Mouse (Mus musculus) C2C12 (cell line): ENCODE data around the gene Zc3hav1. TPM values are rescaled to one million over a fixed set of nuclear protein-coding genes. Genes with fewer than 3 reads are reported as not detected.
"Not testable (repeated sequence)": the region's sequence is repeated elsewhere in the genome, so short reads cannot be mapped to it uniquely, and the experiment has no call there.

Experiments used
- H3K27me3 ChIP-seq: one replicate; pipeline ENCODE4 v1.6.1; 2011; ENCODE audit not compliant: control insufficient read depth, insufficient read depth, insufficient read length
- H3K36me3 ChIP-seq: one replicate; pipeline ENCODE4 v1.6.1; 2011; ENCODE audit not compliant: control insufficient read depth, insufficient read depth
- H3K4me3 ChIP-seq: one replicate; pipeline ENCODE4 v1.5.1; 2011; ENCODE audit warnings: mild to moderate bottlenecking, control low read depth; ENCODE audit not compliant: poor library complexity, insufficient read depth, severe bottlenecking
- H3K79me2 ChIP-seq: one replicate; pipeline ENCODE4 v1.6.1; 2011; ENCODE audit not compliant: control insufficient read depth, insufficient read depth
- H3K79me3 ChIP-seq: one replicate; pipeline ENCODE4 v1.6.1; 2011; ENCODE audit warnings: low read depth, control low read depth
- H3ac ChIP-seq: one replicate; pipeline ENCODE3; 2011; ENCODE audit warnings: low read depth; ENCODE audit not compliant: control insufficient read depth, insufficient read length
- CEBPB ChIP-seq: IDR thresholded peaks from one replicate; pipeline ENCODE4 v1.6.1; 2011; ENCODE audit warnings: low read depth, mild to moderate bottlenecking, control low read depth, moderate library complexity
- CTCF ChIP-seq: IDR thresholded peaks from one replicate; pipeline ENCODE4 v1.5.1; 2011; ENCODE audit not compliant: control insufficient read depth, insufficient read depth, insufficient read length
- FOSL1 ChIP-seq: IDR thresholded peaks from one replicate; pipeline ENCODE4 v1.8.0; 2011; ENCODE audit warnings: mild to moderate bottlenecking, low read length; ENCODE audit not compliant: poor library complexity, insufficient read depth, severe bottlenecking
- MAX ChIP-seq: IDR thresholded peaks from one replicate; pipeline ENCODE4 v1.6.1; 2011; ENCODE audit warnings: mild to moderate bottlenecking, control low read depth
- MYOD1 ChIP-seq: IDR thresholded peaks from one replicate; pipeline ENCODE4 v1.6.1; 2011; ENCODE audit warnings: low read depth; ENCODE audit not compliant: control insufficient read depth, insufficient read length
- MYOG ChIP-seq: IDR thresholded peaks from one replicate; pipeline ENCODE4 v1.6.1; 2011; ENCODE audit not compliant: control insufficient read depth, insufficient read length; ENCODE audit errors: extremely low read depth
- USF1 ChIP-seq: IDR thresholded peaks from one replicate; pipeline ENCODE4 v1.6.1; 2011; ENCODE audit warnings: low read depth, mild to moderate bottlenecking, control low read depth, moderate library complexity
- polyA plus RNA-seq: library from polyadenylated mRNA; unstranded; fragments of >200 nt; fragmentation: generic; extraction: Trizol; gene quantifications from one replicate; pipeline ENCODE4 v1.2.1, GENCODE M21; 2012; ENCODE audit warnings: missing spikeins

Gene Zc3hav1
- polyA plus RNA-seq, 1 experiment: 20.3 TPM

DNA sequence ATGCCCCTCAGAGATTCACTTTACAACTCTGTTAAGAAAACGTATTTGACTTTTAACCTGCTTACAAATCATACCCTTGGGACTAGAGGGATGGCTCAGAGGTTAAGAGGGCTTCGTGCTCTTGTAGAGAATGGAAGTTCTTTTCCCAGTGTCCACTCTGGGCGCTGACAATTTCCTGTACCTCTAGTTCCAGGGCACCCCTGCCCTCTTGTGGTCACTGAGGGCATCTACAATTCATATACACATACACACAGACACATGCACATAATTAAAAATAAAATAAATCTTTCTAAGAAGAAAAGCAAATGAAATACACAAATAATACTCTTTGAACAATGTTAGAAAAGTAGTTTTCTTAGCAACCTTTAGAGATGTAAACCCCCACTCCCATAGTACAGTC, 15.5 kb upstream of the Zc3hav1 start:
- no peak for TF ChIP-seq USF1
- TF ChIP-seq MYOG: no peak
- TF ChIP-seq MAX: no peak
- TF ChIP-seq FOSL1: no peak
- no peak for TF ChIP-seq CEBPB
- TF ChIP-seq MYOD1: no peak
- TF ChIP-seq CTCF: no peak
- Histone ChIP-seq H3K4me3 (no peak overlapping the region), H3K79me2 (no peaks in the 10 kb centered on the region), H3K79me3 (no peaks in the 10 kb centered on the region), H3K27me3 (no peaks in the 10 kb centered on the region), H3ac (no peak overlapping the region), H3K36me3 (no peaks in the 10 kb centered on the region)

GRCm38 (mm10) chr6:38364121-38364520, 9.7 kb upstream of the Zc3hav1 start:
- Histone ChIP-seq H3K4me3 (no peak overlapping the region), H3ac (no peak overlapping the region), H3K79me3 (no peaks in the 10 kb centered on the region), H3K27me3 (no peaks in the 10 kb centered on the region), H3K36me3 (no peaks in the 10 kb centered on the region), H3K79me2 (no peaks in the 10 kb centered on the region)
- no peak for TF ChIP-seq MAX

DNA sequence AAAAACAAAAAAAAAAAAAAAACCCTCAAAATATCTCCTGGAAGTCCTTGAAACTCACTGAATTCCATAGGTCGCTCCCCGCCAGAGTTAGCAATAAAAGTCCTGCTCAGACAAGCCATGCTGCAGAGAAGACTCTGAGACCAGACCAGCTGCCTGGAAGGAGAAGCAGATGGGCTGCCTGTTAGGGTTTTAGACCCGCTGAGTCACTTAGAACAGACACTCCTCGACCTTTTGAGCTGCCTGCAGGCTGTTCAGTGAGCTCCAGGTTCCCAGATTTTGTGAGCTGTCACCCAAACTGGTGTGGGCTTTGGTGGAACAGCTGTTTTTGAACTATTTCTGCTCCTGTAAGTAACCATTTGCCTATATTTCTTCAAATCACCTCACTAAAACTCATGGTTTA, 9.0 kb upstream of the Zc3hav1 start:
- Histone ChIP-seq H3K36me3 (no peaks in the 10 kb centered on the region), H3K27me3 (no peaks in the 10 kb centered on the region), H3K79me2 (no peaks in the 10 kb centered on the region), H3K4me3 (no peak overlapping the region), H3K79me3 (no peaks in the 10 kb centered on the region), H3ac (no peak overlapping the region)
- TF ChIP-seq CTCF: no peak
- TF ChIP-seq USF1: no peak
- TF ChIP-seq MYOD1: no peak
- TF ChIP-seq FOSL1: no peak
- no peak for TF ChIP-seq MYOG
- no peak for TF ChIP-seq MAX
- TF ChIP-seq CEBPB: no peak

GRCm38 (mm10) chr6:38361937-38362336, 7.5 kb upstream of the Zc3hav1 start:
- H3K27me3 ChIP-seq: no peaks in the 10 kb centered on the region
- no peaks in the 10 kb centered on the region for H3K79me3 ChIP-seq
- H3K4me3 ChIP-seq: no peak overlapping the region

DNA sequence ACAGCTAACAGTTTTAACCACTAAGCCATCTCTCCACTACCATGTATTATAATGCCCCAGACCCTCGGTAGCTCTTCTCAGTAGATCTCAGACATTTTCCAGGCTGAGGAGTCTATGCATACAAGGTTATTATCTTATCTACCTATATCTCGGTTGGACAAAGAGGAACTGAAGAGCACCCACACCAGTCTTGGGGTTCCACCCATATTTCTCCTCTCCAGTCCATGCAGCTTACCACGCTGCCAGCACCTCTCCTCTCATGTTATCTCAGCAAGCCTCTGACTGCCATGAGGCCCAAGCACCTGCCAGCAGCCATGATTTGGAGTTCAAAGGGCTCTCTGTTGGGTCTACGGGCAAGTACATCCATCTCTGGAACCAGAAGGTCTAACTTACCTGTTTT, 6.7 kb upstream of the Zc3hav1 start:
- no peaks in the 10 kb centered on the region for H3K36me3 ChIP-seq
- no peaks in the 10 kb centered on the region for H3K79me3 ChIP-seq
- no peaks in the 10 kb centered on the region for H3K27me3 ChIP-seq
- TF ChIP-seq CEBPB: no peak
- TF ChIP-seq MAX: no peak
- TF ChIP-seq FOSL1: no peak
- no peak overlapping the region for H3K4me3 ChIP-seq
- no peaks in the 10 kb centered on the region for H3K79me2 ChIP-seq
- no peak overlapping the region for H3ac ChIP-seq

More at GRCm38 (mm10) chr6:38361937-38362336, 7.5 kb upstream of the Zc3hav1 start:
- H3ac ChIP-seq: no peak overlapping the region
- H3K36me3 ChIP-seq: no peaks in the 10 kb centered on the region
- no peaks in the 10 kb centered on the region for H3K79me2 ChIP-seq
- TF ChIP-seq MAX (no peak), MYOG (no peak)

- Histone ChIP-seq H3K27me3 (no peaks in the 10 kb centered on the region), H3K36me3 (no peaks in the 10 kb centered on the region), H3ac (no peak overlapping the region), H3K79me3 (no peaks in the 10 kb centered on the region), H3K4me3 (no peak overlapping the region), H3K79me2 (no peaks in the 10 kb centered on the region)
- no peak for TF ChIP-seq MYOG
- TF ChIP-seq CTCF: no peak
- TF ChIP-seq FOSL1: no peak
- no peak for TF ChIP-seq CEBPB
- no peak for TF ChIP-seq MYOD1
- no peak for TF ChIP-seq MAX
- no peak for TF ChIP-seq USF1
These were observed 5.5 kb upstream of the Zc3hav1 start for GRCm38 (mm10) chr6:38359736-38360499.

GRCm38 (mm10) chr6:38359044-38359735, 4.8 kb upstream of the Zc3hav1 start:
- H3K36me3 ChIP-seq, H3K79me2 ChIP-seq, H3ac ChIP-seq, H3K27me3 ChIP-seq, H3K4me3 ChIP-seq, H3K79me3 ChIP-seq: not testable (repeated sequence)
